Mouse (Mus musculus) layer of hippocampus, postnatal 10 days (tissue): ENCODE measurements at regions not wholly inside any gene's neighbourhood (a gene's known extent, or its start where the extent isn't known, plus 50 kb on each side); places are given as distances from the start of the nearest gene placed in this dataset.
"Not testable (repeated sequence)": the region's sequence is repeated elsewhere in the genome, so short reads cannot be mapped to it uniquely, and the experiment has no call there.

Experiments
- DNase-seq, 2 experiments: peaks; one replicate each; pipeline ENCODE4 v3.0.0; 2021; ENCODE audit warnings: low spot score in 2 of 2

- DNase-seq: no peak
These were observed 288.0 kb downstream of the Sfmbt2 start for GRCm38 (mm10) chr2:10658317-10658716.

- not testable (repeated sequence) for DNase-seq
These were observed 297.6 kb downstream of the Sfmbt2 start for GRCm38 (mm10) chr2:10667915-10668314.

GRCm38 (mm10) chr2:10670423-10671298 lies 300.4 kb downstream of the Sfmbt2 start:
- DNase-seq: no peak

GRCm38 (mm10) chr2:10671299-10671632 lies 301.0 kb downstream of the Sfmbt2 start:
- DNase-seq: peak in 1 of 2 experiments; percentile 13

GRCm38 (mm10) chr2:10672196-10672595 lies 301.9 kb downstream of the Sfmbt2 start:
- no peak for DNase-seq

- DNase-seq: no peak
These were observed 304.5 kb downstream of the Sfmbt2 start for GRCm38 (mm10) chr2:10674738-10675349.

- DNase-seq: peak; percentile 10 to 15
These were observed 331.1 kb downstream of the Sfmbt2 start for GRCm38 (mm10) chr2:10701459-10701858.

- DNase-seq: no peak
These were observed 348.1 kb downstream of the Sfmbt2 start for GRCm38 (mm10) chr2:10718366-10718765.

GRCm38 (mm10) chr2:10734337-10734736 lies 364.0 kb downstream of the Sfmbt2 start:
- not testable (repeated sequence) for DNase-seq

- no peak for DNase-seq
These were observed 366.6 kb downstream of the Sfmbt2 start for GRCm38 (mm10) chr2:10736696-10737457.

GRCm38 (mm10) chr2:10737458-10737775 lies 367.1 kb downstream of the Sfmbt2 start:
- peak in 1 of 2 experiments; percentile 45 for DNase-seq

GRCm38 (mm10) chr2:10745127-10745526 lies 374.8 kb downstream of the Sfmbt2 start:
- no peak for DNase-seq

GRCm38 (mm10) chr2:10755375-10755774 lies 385.1 kb downstream of the Sfmbt2 start:
- DNase-seq: peak; percentile 30 to 40

- DNase-seq: no peak
These were observed 387.0 kb downstream of the Sfmbt2 start for GRCm38 (mm10) chr2:10757202-10757840.

- DNase-seq: no peak
These were observed 387.6 kb downstream of the Sfmbt2 start for GRCm38 (mm10) chr2:10757886-10758285.

- no peak for DNase-seq
These were observed 391.9 kb downstream of the Sfmbt2 start for GRCm38 (mm10) chr2:10762236-10762635.

GRCm38 (mm10) chr2:10783071-10783470 lies 388.8 kb upstream of the Prkcq start:
- DNase-seq: no peak

GRCm38 (mm10) chr2:10783594-10783993 lies 388.3 kb upstream of the Prkcq start:
- DNase-seq: no peak

- DNase-seq: no peak
These were observed 387.6 kb upstream of the Prkcq start for GRCm38 (mm10) chr2:10784266-10784665.

GRCm38 (mm10) chr2:10785156-10785555 lies 386.8 kb upstream of the Prkcq start:
- peak; percentile 45 to 65 for DNase-seq

GRCm38 (mm10) chr2:10788509-10788908 lies 383.4 kb upstream of the Prkcq start:
- peak; percentile 73 to 75 for DNase-seq

- DNase-seq: no peak
These were observed 380.7 kb upstream of the Prkcq start for GRCm38 (mm10) chr2:10791233-10791632.
